Mouse (Mus musculus): ENCODE results near the gene Kcnj3. TPM values are rescaled to one million over a fixed set of nuclear protein-coding genes. Genes with fewer than 3 reads are reported as not detected.

Kcnj3 gene
- polyA plus RNA-seq, 1 experiment from 2014 or later: 0.62 TPM

DNA sequence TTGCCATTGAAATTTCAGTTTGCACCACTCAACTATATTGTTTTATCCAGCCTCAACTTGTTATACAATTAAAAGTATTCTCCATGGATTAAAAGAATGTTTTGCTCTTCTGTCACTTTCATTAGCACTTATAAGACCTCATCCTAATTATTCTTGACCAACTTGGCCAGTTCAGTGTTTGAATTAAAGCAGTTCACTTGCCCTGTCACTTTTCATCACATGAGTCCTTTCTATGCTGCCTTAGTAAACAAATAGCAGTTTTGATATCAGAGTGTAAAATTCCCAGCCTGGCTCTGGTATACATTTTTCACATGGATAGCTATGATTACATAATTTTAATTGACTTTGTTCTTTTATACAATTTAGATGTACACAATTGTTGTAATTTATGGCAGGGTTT lies 3.4 kb downstream of the Kcnj3 start:
- Histone ChIP-seq H3K9me3 (ENCODE audit: control insufficient read depth, low read length) (no peaks in the 10 kb centered on the region), H3K4me1 (replicated peaks; ENCODE audit: control insufficient read depth, insufficient read depth, low read length) (peaks cover 6% of the 10 kb centered on the region), H3K36me3 (ENCODE audit: control insufficient read depth, insufficient read depth, low read length) (no peaks in the 10 kb centered on the region), H3K4me2 (ENCODE audit: low read depth, low read length) (no peak overlapping the region), H3K4me3 (ENCODE audit: low read length) (no peak overlapping the region), H3K27me3 (ENCODE audit: control insufficient read depth, insufficient read depth, low read depth, low read length) (peaks cover 29% of the 10 kb centered on the region), H3K9ac (ENCODE audit: low read length) (no peak overlapping the region), H3K27ac (ENCODE audit: low read length) (no peak overlapping the region)
- ATAC-seq (ENCODE audit: low read depth): no peak

DNA sequence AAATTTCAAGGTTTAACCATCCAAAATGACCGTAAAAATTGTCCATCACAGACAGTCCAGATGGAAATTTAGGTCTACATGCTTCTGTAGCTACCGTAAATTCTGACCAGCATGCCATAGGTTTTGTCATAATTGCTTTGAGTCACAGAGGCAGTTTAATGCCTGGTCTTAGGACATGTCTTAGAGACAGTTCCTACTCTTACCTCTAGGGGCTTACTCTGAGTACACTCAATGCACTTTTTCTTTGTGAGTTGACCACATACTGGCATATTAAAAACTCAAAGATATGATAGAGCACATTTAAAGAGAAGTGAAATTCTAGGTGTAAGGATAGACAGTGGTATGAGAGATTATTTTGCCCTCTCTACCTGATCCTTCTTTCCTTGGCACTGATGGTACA lies 6.2 kb downstream of the Kcnj3 start:
- Histone ChIP-seq H3K9me3 (ENCODE audit: control insufficient read depth, low read length) (no peaks in the 10 kb centered on the region), H3K27me3 (ENCODE audit: control insufficient read depth, insufficient read depth, low read depth, low read length) (peaks cover 10% of the 10 kb centered on the region), H3K36me3 (ENCODE audit: control insufficient read depth, insufficient read depth, low read length) (no peaks in the 10 kb centered on the region), H3K9ac (ENCODE audit: low read length) (no peak overlapping the region), H3K4me3 (ENCODE audit: low read length) (no peak overlapping the region), H3K4me1 (replicated peaks; ENCODE audit: control insufficient read depth, insufficient read depth, low read length) (no peaks in the 10 kb centered on the region; the same call in 1 of the 2 replicates), H3K4me2 (ENCODE audit: low read depth, low read length) (no peak overlapping the region), H3K27ac (ENCODE audit: low read length) (no peak overlapping the region)
- ATAC-seq (ENCODE audit: low read depth): no peak
- 87% methylated on average over 2 of the region's 2 CpGs for WGBS

DNA sequence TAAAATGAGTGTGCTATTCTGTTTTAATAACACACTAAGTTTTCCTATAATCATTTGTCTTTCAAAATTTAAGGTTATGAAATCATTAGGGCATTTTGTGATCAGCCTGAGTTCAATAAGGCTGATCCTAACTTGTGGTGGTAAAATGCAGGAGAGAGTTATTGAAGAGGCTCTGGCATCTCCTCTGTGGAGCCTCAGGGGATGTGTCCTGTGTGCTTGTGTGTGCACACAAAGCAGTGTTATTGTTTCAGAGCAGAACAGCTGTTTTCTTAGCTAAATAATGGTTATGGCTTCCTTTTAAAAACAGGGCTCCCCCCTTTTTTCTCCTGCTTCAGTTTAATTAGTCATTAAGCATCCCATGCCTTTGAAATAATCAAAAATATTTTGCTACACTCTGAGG lies 11.5 kb downstream of the Kcnj3 start:
- Histone ChIP-seq H3K27me3 (ENCODE audit: control insufficient read depth, insufficient read depth, low read depth, low read length) (no peaks in the 10 kb centered on the region), H3K4me2 (ENCODE audit: low read depth, low read length) (no peak overlapping the region), H3K4me1 (replicated peaks; ENCODE audit: control insufficient read depth, insufficient read depth, low read length) (no peaks in the 10 kb centered on the region), H3K9me3 (ENCODE audit: control insufficient read depth, low read length) (no peaks in the 10 kb centered on the region), H3K4me3 (ENCODE audit: low read length) (no peak overlapping the region), H3K36me3 (ENCODE audit: control insufficient read depth, insufficient read depth, low read length) (no peaks in the 10 kb centered on the region), H3K27ac (ENCODE audit: low read length) (no peak overlapping the region), H3K9ac (ENCODE audit: low read length) (no peak overlapping the region)
- ATAC-seq (ENCODE audit: low read depth): no peak

DNA sequence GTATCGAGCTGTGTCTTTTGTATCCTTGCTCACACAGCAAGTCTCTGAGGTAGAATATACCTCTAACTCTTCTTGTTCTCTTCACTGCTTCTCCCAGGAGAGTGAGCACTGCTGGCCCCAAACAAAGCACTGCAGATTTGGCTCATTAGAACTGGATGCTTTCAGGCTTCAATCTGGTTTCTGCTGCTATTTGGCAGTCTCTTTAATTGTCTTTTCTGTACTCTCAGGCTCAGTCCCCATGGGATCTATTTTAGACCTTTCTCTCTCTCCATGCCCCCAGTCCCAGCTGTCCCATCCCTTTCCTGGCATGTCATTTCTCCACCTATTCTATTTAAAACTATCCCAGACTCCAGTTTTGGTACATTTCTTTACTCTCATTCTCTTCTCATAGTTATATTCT lies 15.0 kb downstream of the Kcnj3 start:
- Histone ChIP-seq H3K36me3 (ENCODE audit: control insufficient read depth, insufficient read depth, low read length) (no peaks in the 10 kb centered on the region), H3K4me3 (ENCODE audit: low read length) (no peak overlapping the region), H3K27me3 (ENCODE audit: control insufficient read depth, insufficient read depth, low read depth, low read length) (no peaks in the 10 kb centered on the region), H3K4me1 (replicated peaks; ENCODE audit: control insufficient read depth, insufficient read depth, low read length) (no peaks in the 10 kb centered on the region), H3K27ac (ENCODE audit: low read length) (no peak overlapping the region), H3K4me2 (ENCODE audit: low read depth, low read length) (no peak overlapping the region), H3K9me3 (ENCODE audit: control insufficient read depth, low read length) (no peaks in the 10 kb centered on the region), H3K9ac (ENCODE audit: low read length) (no peak overlapping the region)
- ATAC-seq (ENCODE audit: low read depth): no peak
- WGBS: 53% methylated on average over 1 of the region's 1 CpGs

DNA sequence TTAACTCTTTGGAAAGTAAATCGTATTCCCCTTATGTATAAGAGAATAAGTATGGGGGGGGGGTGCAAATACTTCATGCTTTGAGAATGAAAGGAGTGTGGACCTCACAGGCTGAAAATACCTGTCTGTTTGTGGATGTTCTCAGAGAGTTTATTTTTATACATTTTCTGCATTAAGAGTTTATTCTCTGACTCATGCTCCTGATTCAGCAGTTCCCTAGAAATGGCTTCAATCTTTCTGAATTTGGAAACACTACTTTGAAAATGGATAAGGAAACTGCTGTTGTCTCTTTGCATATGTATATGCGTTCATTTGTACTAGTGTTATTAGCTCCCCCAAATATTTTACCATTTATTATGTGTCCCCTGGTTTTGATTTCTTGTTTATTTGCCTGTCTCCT lies 23.4 kb downstream of the Kcnj3 start:
- Histone ChIP-seq H3K27me3 (ENCODE audit: control insufficient read depth, insufficient read depth, low read depth, low read length) (no peaks in the 10 kb centered on the region), H3K36me3 (ENCODE audit: control insufficient read depth, insufficient read depth, low read length) (no peaks in the 10 kb centered on the region), H3K27ac (ENCODE audit: low read length) (no peak overlapping the region), H3K9me3 (ENCODE audit: control insufficient read depth, low read length) (no peaks in the 10 kb centered on the region), H3K4me1 (replicated peaks; ENCODE audit: control insufficient read depth, insufficient read depth, low read length) (no peaks in the 10 kb centered on the region), H3K4me3 (ENCODE audit: low read length) (no peak overlapping the region), H3K9ac (ENCODE audit: low read length) (no peak overlapping the region), H3K4me2 (ENCODE audit: low read depth, low read length) (no peak overlapping the region)
- WGBS: 84% methylated on average over 2 of the region's 2 CpGs
- ATAC-seq (ENCODE audit: low read depth): no peak

DNA sequence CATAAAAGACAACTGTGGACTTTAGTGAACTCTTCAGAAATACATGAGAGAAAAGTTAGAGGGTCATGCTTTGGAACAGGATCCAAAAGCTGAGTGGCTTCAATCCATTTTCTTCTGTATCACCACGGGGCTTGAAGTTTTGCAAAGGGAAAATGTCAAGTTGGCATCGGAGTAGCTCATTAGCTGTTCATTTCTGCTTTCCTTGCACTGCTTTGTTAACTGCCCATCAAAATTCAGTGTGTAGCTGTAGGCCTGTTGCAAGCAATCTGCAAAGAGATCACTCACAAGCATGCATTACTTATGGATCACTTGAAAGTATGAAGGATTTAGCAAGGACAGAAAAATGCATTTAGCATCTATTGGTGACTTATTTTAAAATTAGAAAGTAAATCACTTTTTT lies 33.4 kb downstream of the Kcnj3 start:
- no peak overlapping the region for H3K4me2 ChIP-seq (ENCODE audit: low read depth, low read length)
- no peaks in the 10 kb centered on the region for H3K4me1 ChIP-seq (replicated peaks; ENCODE audit: control insufficient read depth, insufficient read depth, low read length)
- no peak overlapping the region for H3K4me3 ChIP-seq (ENCODE audit: low read length)
- H3K36me3 ChIP-seq (ENCODE audit: control insufficient read depth, insufficient read depth, low read length): no peaks in the 10 kb centered on the region
- no peaks in the 10 kb centered on the region for H3K27me3 ChIP-seq (ENCODE audit: control insufficient read depth, insufficient read depth, low read depth, low read length)
- WGBS: 65% methylated on average over 2 of the region's 2 CpGs
- H3K9ac ChIP-seq (ENCODE audit: low read length): no peak overlapping the region
- ATAC-seq (ENCODE audit: low read depth): no peak
- no peak overlapping the region for H3K27ac ChIP-seq (ENCODE audit: low read length)
- no peaks in the 10 kb centered on the region for H3K9me3 ChIP-seq (ENCODE audit: control insufficient read depth, low read length)

DNA sequence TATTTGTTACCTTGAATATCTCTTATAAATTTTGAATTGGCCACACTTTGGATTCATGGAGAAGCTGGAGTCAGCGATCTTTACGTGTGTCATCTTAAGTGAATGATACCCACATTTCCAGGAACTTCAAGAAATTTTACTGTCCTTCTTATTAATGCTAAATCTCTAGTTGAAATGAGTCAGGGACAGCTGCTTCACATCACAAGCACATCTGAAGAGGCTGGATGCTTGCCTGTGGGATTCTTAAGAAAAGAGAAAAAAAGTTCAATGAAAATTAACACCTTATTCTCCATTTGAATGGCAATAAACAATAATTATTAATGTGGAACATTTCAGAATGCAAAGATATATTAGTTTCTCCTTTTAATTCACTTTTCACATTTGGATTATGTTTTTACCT lies 34.2 kb downstream of the Kcnj3 start:
- no peak for ATAC-seq (ENCODE audit: low read depth)
- Histone ChIP-seq H3K9ac (ENCODE audit: low read length) (no peak overlapping the region), H3K36me3 (ENCODE audit: control insufficient read depth, insufficient read depth, low read length) (no peaks in the 10 kb centered on the region)

DNA sequence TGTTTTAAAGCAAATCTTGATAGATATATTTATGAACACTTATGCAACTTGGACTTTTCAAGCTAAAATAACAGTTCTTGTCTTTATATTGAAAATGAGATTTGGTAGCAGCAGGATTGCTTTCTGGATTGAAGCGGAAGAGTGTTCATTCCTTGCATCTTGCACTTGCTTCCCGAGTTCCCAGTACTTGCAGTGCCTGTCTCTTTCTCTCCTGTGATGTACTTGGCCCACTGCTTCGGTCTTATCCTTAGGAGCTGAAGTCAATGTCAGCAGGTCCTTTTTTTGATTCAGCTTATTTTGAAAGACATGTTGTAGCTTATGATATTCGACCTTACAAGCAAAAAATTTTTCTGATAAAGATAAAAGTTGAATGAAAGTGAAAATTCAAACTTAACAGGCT lies 43.7 kb downstream of the Kcnj3 start:
- Histone ChIP-seq H3K27ac (ENCODE audit: low read length) (no peak overlapping the region), H3K4me3 (ENCODE audit: low read length) (no peak overlapping the region), H3K4me2 (ENCODE audit: low read depth, low read length) (no peak overlapping the region), H3K9ac (ENCODE audit: low read length) (no peak overlapping the region), H3K36me3 (ENCODE audit: control insufficient read depth, insufficient read depth, low read length) (no peaks in the 10 kb centered on the region), H3K4me1 (replicated peaks; ENCODE audit: control insufficient read depth, insufficient read depth, low read length) (no peaks in the 10 kb centered on the region), H3K27me3 (ENCODE audit: control insufficient read depth, insufficient read depth, low read depth, low read length) (no peaks in the 10 kb centered on the region), H3K9me3 (ENCODE audit: control insufficient read depth, low read length) (no peaks in the 10 kb centered on the region)
- WGBS: 74% methylated on average over 4 of the region's 4 CpGs
- no peak for ATAC-seq (ENCODE audit: low read depth)

More for the DNA sequence above, 34.2 kb downstream of the Kcnj3 start:
- WGBS: 53% methylated on average over 2 of the region's 2 CpGs
- Histone ChIP-seq H3K4me3 (ENCODE audit: low read length) (no peak overlapping the region), H3K9me3 (ENCODE audit: control insufficient read depth, low read length) (no peaks in the 10 kb centered on the region), H3K27me3 (ENCODE audit: control insufficient read depth, insufficient read depth, low read depth, low read length) (no peaks in the 10 kb centered on the region), H3K4me1 (replicated peaks; ENCODE audit: control insufficient read depth, insufficient read depth, low read length) (no peaks in the 10 kb centered on the region), H3K4me2 (ENCODE audit: low read depth, low read length) (no peak overlapping the region), H3K27ac (ENCODE audit: low read length) (no peak overlapping the region)

DNA sequence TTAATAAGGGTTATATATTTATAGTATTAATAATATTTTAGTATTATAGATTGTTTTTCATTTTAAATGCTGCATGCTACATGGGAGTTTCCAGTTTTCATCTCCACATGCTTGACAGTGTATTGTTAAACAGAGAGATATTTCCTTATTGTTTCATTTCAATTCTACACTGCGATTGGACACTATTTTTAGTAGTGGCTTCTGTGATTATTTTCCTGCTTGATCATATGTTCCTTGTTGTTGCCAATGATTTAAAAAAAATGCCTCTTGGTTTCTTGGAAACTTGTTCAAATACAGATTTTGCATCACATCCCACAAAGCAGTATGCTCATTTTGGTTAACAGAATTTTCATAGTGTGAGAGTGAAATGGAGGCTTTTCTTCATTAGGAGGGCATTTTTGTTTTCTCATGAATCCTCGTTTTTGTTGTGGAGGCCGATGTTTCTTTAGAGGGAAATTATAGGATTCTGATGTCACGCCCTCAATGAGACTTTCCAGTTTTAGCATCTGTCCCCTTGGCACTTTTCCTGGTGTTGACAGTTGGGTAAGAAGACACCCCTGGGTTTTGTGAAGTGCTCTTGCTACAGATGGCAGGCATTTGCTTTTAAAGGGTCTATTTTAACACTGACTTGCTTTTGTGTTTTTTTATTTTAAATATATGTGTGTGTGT lies 44.3 kb downstream of the Kcnj3 start:
- Histone ChIP-seq H3K4me2 (ENCODE audit: low read depth, low read length) (no peak overlapping the region), H3K27me3 (ENCODE audit: control insufficient read depth, insufficient read depth, low read depth, low read length) (no peaks in the 10 kb centered on the region), H3K27ac (ENCODE audit: low read length) (no peak overlapping the region), H3K4me1 (replicated peaks; ENCODE audit: control insufficient read depth, insufficient read depth, low read length) (no peaks in the 10 kb centered on the region), H3K9ac (ENCODE audit: low read length) (no peak overlapping the region), H3K4me3 (ENCODE audit: low read length) (no peak overlapping the region), H3K9me3 (ENCODE audit: control insufficient read depth, low read length) (no peaks in the 10 kb centered on the region), H3K36me3 (ENCODE audit: control insufficient read depth, insufficient read depth, low read length) (no peaks in the 10 kb centered on the region)
- WGBS: 61% methylated on average over 4 of the region's 4 CpGs
- ATAC-seq (ENCODE audit: low read depth): no peak

DNA sequence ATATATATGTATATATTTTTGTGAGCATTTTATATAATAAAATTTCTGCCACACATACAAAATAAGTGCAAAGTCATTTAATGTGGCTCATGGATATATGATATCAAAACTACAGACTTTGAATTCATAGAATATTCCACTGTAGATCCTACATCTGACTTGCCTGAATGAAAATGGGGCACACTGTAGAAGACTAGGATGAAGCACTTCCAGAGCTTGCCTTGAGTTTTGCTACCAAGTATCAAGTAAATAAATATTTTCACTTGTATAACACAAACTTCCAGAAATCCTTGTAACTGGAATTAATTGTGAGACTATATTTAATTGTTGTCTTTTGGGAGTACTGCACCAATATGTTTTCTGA lies 44.8 kb downstream of the Kcnj3 start:
- no peaks in the 10 kb centered on the region for H3K36me3 ChIP-seq (ENCODE audit: control insufficient read depth, insufficient read depth, low read length)
- H3K9me3 ChIP-seq (ENCODE audit: control insufficient read depth, low read length): no peaks in the 10 kb centered on the region
- H3K27ac ChIP-seq (ENCODE audit: low read length): no peak overlapping the region
- H3K4me2 ChIP-seq (ENCODE audit: low read depth, low read length): no peak overlapping the region
- H3K4me3 ChIP-seq (ENCODE audit: low read length): no peak overlapping the region
- H3K9ac ChIP-seq (ENCODE audit: low read length): no peak overlapping the region
- no peak for ATAC-seq (ENCODE audit: low read depth)
- H3K27me3 ChIP-seq (ENCODE audit: control insufficient read depth, insufficient read depth, low read depth, low read length): no peaks in the 10 kb centered on the region
- no peaks in the 10 kb centered on the region for H3K4me1 ChIP-seq (replicated peaks; ENCODE audit: control insufficient read depth, insufficient read depth, low read length)
